Comparison of ENCODE assay signal across 8 mouse cellular contexts in genomic region chr11:51264352-51264751, GRCm38 (mm10). TPM values are rescaled to one million over a fixed set of nuclear protein-coding genes. Genes with fewer than 3 reads are reported as not detected.
DNase-seq lines count a peak whose midpoint lies in the region; ATAC-seq and TF ChIP-seq lines count a peak whose summit lies in the region.

No protein-coding gene starts in this region.

- H3K79me2 ChIP-seq in CH12.LX (replicated peaks; ENCODE audit: control insufficient read depth, extremely low read depth, insufficient read depth, poor library complexity, severe bottlenecking), result peaks cover 50% of the 10 kb centered on the region

- DNase-seq in CH12.LX (ENCODE audit: extremely low read depth) (peak; percentile 86), liver (peak; percentile 46)
- peak; percentile 31 for DNase-seq in T-cell, adult 2 months (ENCODE audit: low spot score)
- DNase-seq in frontal cortex, postnatal 25 days (ENCODE audit: low spot score in 2 of 2), result no peak
- no peak for DNase-seq in layer of hippocampus, adult 11-12 months (ENCODE audit: low spot score)

- peak; percentile 57 for TF ChIP-seq EP300 in CH12.LX (IDR thresholded peaks at IDR 0.05; ENCODE audit: low read length)

- H3K27me3 ChIP-seq in CH12.LX (replicated peaks), result peaks cover 16% of the 10 kb centered on the region
- H3K27me3 ChIP-seq in hindbrain, embryonic 12.5 days, result no peaks in the 10 kb centered on the region

- peak overlapping the region; percentile 27; the same call in 1 of the 2 replicates for H3K27ac ChIP-seq in CH12.LX (ENCODE audit: insufficient read depth, low read depth)
- H3K27ac ChIP-seq in hindbrain, embryonic 12.5 days, result no peak overlapping the region

- dilution Hi-C loops in CH12.LX (cut with MboI; ENCODE audit: extremely low pct_ligation_motif_present, extremely low pct_unique_long_range_greater_than_20kb, low sequenced_read_pairs), result no loop called here

- H3K36me3 ChIP-seq in CH12.LX (replicated peaks in 1 of 2; ENCODE audit: control insufficient read depth in 1 of 2, insufficient read depth in 1 of 2, low read length in 1 of 2), result peaks cover 9 to 34% of the 10 kb centered on the region in 2 experiments
- peaks cover 11% of the 10 kb centered on the region for H3K36me3 ChIP-seq in hindbrain, embryonic 12.5 days

- peak overlapping the region; percentile 96 for H3K9ac ChIP-seq in CH12.LX (ENCODE audit: insufficient read depth, low read depth)
- H3K9ac ChIP-seq in hindbrain, embryonic 12.5 days, result peak overlapping the region; percentile 53

- H3K4me2 ChIP-seq in CH12.LX (ENCODE audit: insufficient read depth, low read depth, poor library complexity, severe bottlenecking), result peak overlapping the region; percentile 100
- peak overlapping the region; percentile 73 for H3K4me2 ChIP-seq in hindbrain, embryonic 12.5 days (replicated peaks)

- TF ChIP-seq CTCF in CH12.LX (conservative IDR thresholded peaks at IDR 0.05 in 1 of 2, IDR thresholded peaks at IDR 0.05 in 1 of 2; ENCODE audit: low read depth in 2 of 2, low read length in 2 of 2), result no peak

- TF ChIP-seq POLR2A in CH12.LX (IDR thresholded peaks at IDR 0.05; ENCODE audit: low read depth, low read length), result no peak; the same call in none of the 2 replicates

- H3K4me3 ChIP-seq in CH12.LX (replicated peaks in 1 of 3; ENCODE audit: low read depth in 2 of 3, low read length in 2 of 3, poor library complexity in 1 of 3), result peak overlapping the region; percentile 88 to 94 (median 93)
- peak overlapping the region; percentile 94 for H3K4me3 ChIP-seq in hindbrain, embryonic 12.5 days

- 33% methylated on average over 6 of the region's 6 CpGs for WGBS in hindbrain, embryonic 12.5 days

- peaks cover 0 to 31% of the 10 kb centered on the region in 2 experiments; a peak in 3 of 4 replicates for H3K4me1 ChIP-seq in CH12.LX (ENCODE audit: control insufficient read depth in 1 of 2, insufficient read depth in 2 of 2)
- H3K4me1 ChIP-seq in hindbrain, embryonic 12.5 days, result peaks cover 26% of the 10 kb centered on the region

- no peaks in the 10 kb centered on the region for H3K9me3 ChIP-seq in CH12.LX (replicated peaks; ENCODE audit: low read length)
- no peaks in the 10 kb centered on the region for H3K9me3 ChIP-seq in hindbrain, embryonic 12.5 days (replicated peaks)

- peak; percentile 44; the same call in 1 of the 2 replicates for ATAC-seq in erythroid progenitor cell, adult 5-6 weeks (replicated peaks; ENCODE audit: low FRiP score, poor library complexity, severe bottlenecking)
- no peak for ATAC-seq in hindbrain, embryonic 12.5 days (ENCODE audit: low FRiP score)
- peak; percentile 41 for ATAC-seq in monocyte, adult 5-6 weeks (replicated peaks; ENCODE audit: insufficient number of reproducible peaks, low FRiP score, low TSS enrichment, poor library complexity, severe bottlenecking)

- in situ Hi-C loops in CH12.LX (cut with MboI; ENCODE audit: low pct_ligation_motif_present, low pct_unique_long_range_greater_than_20kb, low sequenced_read_pairs), result loop anchor here (25.0 kb wide), 1 partner anchor 448 kb away; no protein-coding TSS in a partner anchor

- TF ChIP-seq RAD21 in CH12.LX (IDR thresholded peaks at IDR 0.05; ENCODE audit: low read depth, low read length), result no peak

TF ChIP-seq in CH12.LX, 34 proteins besides CTCF, POLR2A, EP300 and RAD21 (continues in another document):
- no peak for TF ChIP-seq NELFE (IDR thresholded peaks at IDR 0.05; ENCODE audit: low read depth, low read length)
- no peak for TF ChIP-seq ZC3H11A (IDR thresholded peaks at IDR 0.05; ENCODE audit: low read depth, low read length)
- TF ChIP-seq ZMIZ1 (IDR thresholded peaks at IDR 0.05; ENCODE audit: low read depth, low read length), result no peak
- no peak; the same call in 1 of the 2 replicates for TF ChIP-seq USF2 (conservative IDR thresholded peaks at IDR 0.05; ENCODE audit: low read depth, low read length)
- peak; percentile 99 for TF ChIP-seq BHLHE40 (IDR thresholded peaks at IDR 0.05; ENCODE audit: low read depth, low read length)
- 0 out of 2 replicates have a peak, but pooled peaks have one; percentile 38 for TF ChIP-seq TCF12 (IDR thresholded peaks at IDR 0.05; ENCODE audit: low read depth, low read length)
- no peak for TF ChIP-seq KAT2A (IDR thresholded peaks at IDR 0.05; ENCODE audit: insufficient replicate concordance, low read length)
- no peak for TF ChIP-seq ELF1 (IDR thresholded peaks at IDR 0.05; ENCODE audit: low read depth, low read length)
- TF ChIP-seq JUND (conservative IDR thresholded peaks at IDR 0.05; ENCODE audit: low read depth, low read length), result peak; percentile 91
- TF ChIP-seq ZNF384 (IDR thresholded peaks at IDR 0.05; ENCODE audit: low read depth, low read length), result no peak
- TF ChIP-seq CHD1 (IDR thresholded peaks at IDR 0.05; ENCODE audit: low read depth, low read length), result no peak
- peak; percentile 85 for TF ChIP-seq CHD2 (IDR thresholded peaks at IDR 0.05; ENCODE audit: low read length)
- no peak; the same call in 1 of the 2 replicates for TF ChIP-seq NRF1 (IDR thresholded peaks at IDR 0.05; ENCODE audit: low read depth, low read length)
- TF ChIP-seq JUN (IDR thresholded peaks at IDR 0.05; ENCODE audit: insufficient read depth, low read depth, low read length), result peak; percentile 87
- TF ChIP-seq IRF4 (IDR thresholded peaks at IDR 0.05; ENCODE audit: low read depth, low read length), result peak; percentile 79
- no peak for TF ChIP-seq E2F4 (IDR thresholded peaks at IDR 0.05; ENCODE audit: insufficient replicate concordance, low read depth, low read length)
- peak; percentile 68; the same call in 1 of the 2 replicates for TF ChIP-seq ETS1 (conservative IDR thresholded peaks at IDR 0.05; ENCODE audit: low read depth, low read length)
- TF ChIP-seq MAZ (IDR thresholded peaks at IDR 0.05; ENCODE audit: low read depth, low read length), result no peak
- 0 out of 2 replicates have a peak, but pooled peaks have one; percentile 36 for TF ChIP-seq MEF2A (IDR thresholded peaks at IDR 0.05; ENCODE audit: borderline replicate concordance, low read depth, low read length)
- peak; percentile 64; the same call in 1 of the 2 replicates for TF ChIP-seq MAFK (IDR thresholded peaks at IDR 0.05; ENCODE audit: insufficient replicate concordance, low read length)
- TF ChIP-seq TBP (conservative IDR thresholded peaks at IDR 0.05; ENCODE audit: low read depth, low read length), result peak; percentile 53
- TF ChIP-seq HCFC1 (IDR thresholded peaks at IDR 0.05; ENCODE audit: low read depth, low read length), result 0 out of 2 replicates have a peak, but pooled peaks have one; percentile 21
- TF ChIP-seq MXI1 (IDR thresholded peaks at IDR 0.05; ENCODE audit: low read depth, low read length), result peak; percentile 97
- no peak for TF ChIP-seq GABPA (IDR thresholded peaks at IDR 0.05; ENCODE audit: insufficient replicate concordance, low read depth, low read length)
- peak; percentile 97 for TF ChIP-seq MYC (IDR thresholded peaks at IDR 0.05; ENCODE audit: low read depth, low read length)
- no peak; the same call in 1 of the 2 replicates for TF ChIP-seq POLR2AphosphoS2 (IDR thresholded peaks at IDR 0.05; ENCODE audit: low read depth, low read length)
- peak; percentile 88; the same call in 1 of the 2 replicates for TF ChIP-seq SIN3A (IDR thresholded peaks at IDR 0.05; ENCODE audit: low read length)
- peak; percentile 92 for TF ChIP-seq MAX (IDR thresholded peaks at IDR 0.05; ENCODE audit: low read length)
- TF ChIP-seq UBTF (IDR thresholded peaks at IDR 0.05; ENCODE audit: low read depth, low read length), result no peak
- no peak for TF ChIP-seq PAX5 (IDR thresholded peaks at IDR 0.05; ENCODE audit: low read length)
- no peak for TF ChIP-seq ZKSCAN1 (IDR thresholded peaks at IDR 0.05; ENCODE audit: borderline replicate concordance, low read depth, low read length)

RNA-seq across cellular contexts. Expression of gene BC049762, which starts 1.5 kb away (rescaled TPM):
- 0.25 and 0.34 TPM in 2 replicates for total RNA-seq in CH12.LX (2012; rRNA removed)
- total RNA-seq in CH12.LX (2014; rRNA removed), result 0.36 TPM in 1 of 2 replicates, not detected in the other
- 0.31 and 0.38 TPM in 2 replicates for polyA plus RNA-seq in CH12.LX (2012; ENCODE audit: insufficient read length, low read depth)
- not detected in 2 replicates for total RNA-seq in erythroid progenitor cell, adult 5-6 weeks (2015; ENCODE audit: low replicate concordance)
- total RNA-seq in erythroid progenitor cell, adult 5-6 weeks (2017; ENCODE audit: low replicate concordance), result not detected in 2 replicates
- 0.25 TPM in 1 of 2 replicates, not detected in the other for polyA plus RNA-seq in hindbrain, embryonic 12.5 days (2016; fragmentation: Nextera tagmentation; extraction: Ambion mirVana)
- not detected in 3 replicates for total RNA-seq in monocyte, adult 5-6 weeks (2017)

RNA-seq across cellular contexts. Expression of gene Clk4, which starts 2.8 kb away (rescaled TPM):
- total RNA-seq in CH12.LX (2012; rRNA removed) (70.5 and 72.2 TPM in 2 replicates), CH12.LX (2014; rRNA removed) (93.4 and 105 TPM in 2 replicates)
- 64.1 and 70.8 TPM in 2 replicates for polyA plus RNA-seq in CH12.LX (2012; ENCODE audit: insufficient read length, low read depth)
- 246 and 290 TPM in 2 replicates for total RNA-seq in erythroid progenitor cell, adult 5-6 weeks (2015; ENCODE audit: low replicate concordance)
- total RNA-seq in erythroid progenitor cell, adult 5-6 weeks (2017; ENCODE audit: low replicate concordance), result 197 and 213 TPM in 2 replicates
- polyA plus RNA-seq in hindbrain, embryonic 12.5 days (2016; fragmentation: Nextera tagmentation; extraction: Ambion mirVana), result 150 and 161 TPM in 2 replicates
- 398 to 459 TPM (median 457 TPM) in 3 replicates for total RNA-seq in monocyte, adult 5-6 weeks (2017)

RNA-seq across cellular contexts. Expression of gene Col23a1, which starts 25.4 kb away (rescaled TPM):
- 0.08 and 0.21 TPM in 2 replicates for total RNA-seq in CH12.LX (2012; rRNA removed)
- 0.04 and 0.11 TPM in 2 replicates for total RNA-seq in CH12.LX (2014; rRNA removed)
- polyA plus RNA-seq in CH12.LX (2012; ENCODE audit: insufficient read length, low read depth), result 0.20 and 0.38 TPM in 2 replicates
- 0.72 TPM in 1 of 2 replicates, not detected in the other for total RNA-seq in erythroid progenitor cell, adult 5-6 weeks (2015; ENCODE audit: low replicate concordance)
- not detected in 2 replicates for total RNA-seq in erythroid progenitor cell, adult 5-6 weeks (2017; ENCODE audit: low replicate concordance)
- 15.9 and 17.1 TPM in 2 replicates for polyA plus RNA-seq in hindbrain, embryonic 12.5 days (2016; fragmentation: Nextera tagmentation; extraction: Ambion mirVana)
- total RNA-seq in monocyte, adult 5-6 weeks (2017), result 0.21 to 0.39 TPM in 2 of 3 replicates, not detected in the other

RNA-seq across cellular contexts. Expression of gene Gm12569, which starts 44.1 kb away (rescaled TPM):
- total RNA-seq in CH12.LX (2012; rRNA removed) (5.9 and 6.5 TPM in 2 replicates), CH12.LX (2014; rRNA removed) (2.1 and 2.9 TPM in 2 replicates)
- 2.0 and 2.6 TPM in 2 replicates for polyA plus RNA-seq in CH12.LX (2012; ENCODE audit: insufficient read length, low read depth)
- total RNA-seq in erythroid progenitor cell, adult 5-6 weeks (2015; ENCODE audit: low replicate concordance), result not detected in 2 replicates
- not detected in 2 replicates for total RNA-seq in erythroid progenitor cell, adult 5-6 weeks (2017; ENCODE audit: low replicate concordance)
- polyA plus RNA-seq in hindbrain, embryonic 12.5 days (2016; fragmentation: Nextera tagmentation; extraction: Ambion mirVana), result not detected in 2 replicates
- total RNA-seq in monocyte, adult 5-6 weeks (2017), result not detected in 3 replicates

Comparison
In these comparisons a context has a peak if more than half of its experiments do, and no peak if none do; other contexts are left out.
1. DNase-seq: peak in CH12.LX (single experiment), T-cell, adult 2 months (single experiment) and liver (single experiment); none in frontal cortex, postnatal 25 days (0 of 2) and layer of hippocampus, adult 11-12 months (single experiment).